Mouse (Mus musculus): ENCODE results near the gene Setd4.

GRCm38 (mm10) chr16:93608731-93609130, 4.9 kb upstream of the Setd4 start:
- TF ChIP-seq CTCF (IDR thresholded peaks at IDR 0.05; ENCODE audit: borderline replicate concordance, control insufficient read depth, extremely low read depth, insufficient read depth, low read length, poor library complexity) (no peak), POLR2A (IDR thresholded peaks at IDR 0.05; ENCODE audit: control insufficient read depth, extremely low read depth, insufficient read depth, low read length, poor library complexity) (no peak)
